Mouse (Mus musculus): ENCODE measurements around the gene Yjefn3.

Gene Yjefn3

DNA sequence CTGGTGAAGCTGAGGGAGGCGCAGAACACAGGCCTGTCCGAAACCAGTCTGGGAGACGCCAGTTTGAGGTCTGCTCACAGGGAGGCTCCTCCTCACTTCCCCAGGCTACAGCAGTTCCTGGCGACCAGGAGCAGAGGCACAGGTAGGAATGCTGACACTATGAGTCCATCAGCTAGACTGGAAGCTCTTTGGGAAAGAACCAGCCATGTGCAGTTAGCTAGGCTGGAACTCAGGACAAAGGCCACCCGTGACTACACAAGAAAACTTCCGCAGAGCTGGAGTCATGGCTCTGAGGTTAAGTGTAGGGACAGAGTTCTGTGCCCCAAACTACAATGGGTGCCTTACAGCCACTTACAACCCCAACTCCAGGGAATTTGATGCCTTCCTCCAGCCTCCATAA is 4.7 kb downstream of the Yjefn3 start:
- DNase-seq (ENCODE audit: low read depth, low spot score) = no peak
- Histone ChIP-seq H3K36me3 (ENCODE audit: control insufficient read depth, insufficient read depth, low read length, poor library complexity, severe bottlenecking) (peaks cover 2% of the 10 kb centered on the region), H3K27me3 (ENCODE audit: control insufficient read depth, insufficient read depth, low read length, poor library complexity, severe bottlenecking) (no peaks in the 10 kb centered on the region)

DNA sequence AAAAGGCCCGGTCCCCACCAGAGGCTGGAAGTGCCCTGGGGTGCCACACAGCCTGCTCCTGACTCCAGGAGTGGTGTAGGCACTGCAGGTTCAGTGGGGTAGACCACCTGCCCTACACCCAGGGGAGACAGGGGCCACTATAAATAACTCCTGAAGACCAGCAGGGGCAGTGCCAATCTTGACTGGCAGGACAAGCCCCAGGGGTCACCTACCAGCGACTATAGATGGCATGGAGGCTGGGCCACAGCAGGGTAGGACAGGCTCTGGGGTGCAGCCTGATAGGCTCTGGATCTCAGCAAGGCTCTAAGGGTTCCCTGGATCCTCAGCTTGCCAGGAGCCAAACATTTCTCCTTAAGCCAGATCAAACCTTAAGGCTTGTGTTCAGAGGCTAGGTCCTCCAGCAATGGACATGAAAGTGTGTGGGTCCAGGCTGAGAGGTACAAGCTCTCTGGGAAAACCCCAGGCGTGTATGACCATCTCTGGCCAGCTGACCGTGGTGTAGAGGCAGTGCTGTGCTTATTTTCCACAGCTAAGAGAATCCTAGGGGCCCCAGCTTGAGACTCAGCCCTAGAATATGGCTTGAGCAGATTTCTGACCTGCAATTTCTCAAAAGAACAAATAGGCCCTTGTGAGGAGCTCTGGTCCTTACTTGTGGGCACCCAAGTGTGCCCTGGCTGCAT is 6.6 kb downstream of the Yjefn3 start:
- H3K27me3 ChIP-seq (ENCODE audit: control insufficient read depth, insufficient read depth, low read length, poor library complexity, severe bottlenecking) = no peaks in the 10 kb centered on the region
- no peak for DNase-seq (ENCODE audit: low read depth, low spot score)
- H3K36me3 ChIP-seq (ENCODE audit: control insufficient read depth, insufficient read depth, low read length, poor library complexity, severe bottlenecking) = peaks cover 2% of the 10 kb centered on the region

GRCm38 (mm10) chr8:69894836-69895332 is 7.6 kb downstream of the Yjefn3 start:
- Histone ChIP-seq H3K27me3 (ENCODE audit: control insufficient read depth, insufficient read depth, low read length, poor library complexity, severe bottlenecking) (no peaks in the 10 kb centered on the region), H3K36me3 (ENCODE audit: control insufficient read depth, insufficient read depth, low read length, poor library complexity, severe bottlenecking) (peaks cover 2% of the 10 kb centered on the region)
- no peak for DNase-seq (ENCODE audit: low read depth, low spot score)

GRCm38 (mm10) chr8:69893863-69894262 is 8.6 kb downstream of the Yjefn3 start:
- Histone ChIP-seq H3K27me3 (ENCODE audit: control insufficient read depth, insufficient read depth, low read length, poor library complexity, severe bottlenecking) (no peaks in the 10 kb centered on the region), H3K36me3 (ENCODE audit: control insufficient read depth, insufficient read depth, low read length, poor library complexity, severe bottlenecking) (peaks cover 2% of the 10 kb centered on the region)
- peak; percentile 60 for DNase-seq (ENCODE audit: low read depth, low spot score)

DNA sequence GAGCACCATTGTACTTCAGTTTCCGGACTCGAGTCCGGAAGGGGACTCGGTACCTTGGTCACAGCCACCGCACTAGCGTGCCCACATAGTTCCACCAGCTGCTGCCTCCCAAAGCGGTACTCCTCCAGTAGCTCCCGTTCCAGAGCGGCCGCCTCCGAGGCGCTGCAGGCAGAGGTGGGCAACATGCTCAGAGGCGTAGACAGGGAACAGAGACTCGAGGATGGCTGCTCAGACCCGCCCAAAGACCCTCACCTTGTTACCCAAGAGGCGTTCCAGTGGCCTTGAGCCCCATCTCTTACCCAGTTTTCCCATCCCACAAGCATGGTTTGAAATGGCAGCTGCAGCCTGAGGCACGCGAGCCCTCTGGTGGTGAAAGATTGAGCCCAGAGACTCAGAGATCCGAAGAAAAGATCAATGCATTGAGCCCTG is 11.7 kb downstream of the Yjefn3 start:
- peak; percentile 62 for DNase-seq (ENCODE audit: low read depth, low spot score)

DNA sequence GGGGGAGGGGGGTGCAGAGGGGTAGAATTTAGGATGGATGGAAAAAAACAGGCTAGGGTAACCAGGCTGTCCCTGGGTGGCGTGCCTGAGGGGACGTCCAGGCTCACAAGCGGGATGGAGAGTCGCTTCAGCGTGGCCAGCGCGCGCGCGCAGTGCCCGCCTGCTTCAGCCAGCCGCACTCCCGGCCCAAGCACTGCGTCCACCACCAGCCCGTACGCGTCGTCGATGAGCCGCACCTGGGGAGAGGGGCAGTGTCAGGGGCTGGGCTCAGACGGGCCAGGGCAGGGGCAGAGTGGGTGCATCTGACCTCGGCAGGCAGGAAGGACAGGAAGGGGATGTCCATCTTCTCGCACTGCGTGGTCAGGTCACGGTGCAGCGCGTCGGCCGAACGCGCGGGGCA is 13.6 kb downstream of the Yjefn3 start:
- no peaks in the 10 kb centered on the region; the same call in none of the 2 replicates for H3K36me3 ChIP-seq (ENCODE audit: control insufficient read depth, insufficient read depth, low read length, poor library complexity, severe bottlenecking)
- H3K27me3 ChIP-seq (ENCODE audit: control insufficient read depth, insufficient read depth, low read length, poor library complexity, severe bottlenecking) = no peaks in the 10 kb centered on the region

More for the DNA sequence above, 11.7 kb downstream of the Yjefn3 start:
- H3K36me3 ChIP-seq (ENCODE audit: control insufficient read depth, insufficient read depth, low read length, poor library complexity, severe bottlenecking) = peaks cover 2% of the 10 kb centered on the region
- H3K27me3 ChIP-seq (ENCODE audit: control insufficient read depth, insufficient read depth, low read length, poor library complexity, severe bottlenecking) = no peaks in the 10 kb centered on the region

GRCm38 (mm10) chr8:69888244-69888866 is 14.2 kb downstream of the Yjefn3 start:
- peak; percentile 33 for DNase-seq (ENCODE audit: low read depth, low spot score)
- Histone ChIP-seq H3K27me3 (ENCODE audit: control insufficient read depth, insufficient read depth, low read length, poor library complexity, severe bottlenecking) (no peaks in the 10 kb centered on the region), H3K36me3 (ENCODE audit: control insufficient read depth, insufficient read depth, low read length, poor library complexity, severe bottlenecking) (no peaks in the 10 kb centered on the region; the same call in 1 of the 2 replicates)

More for the DNA sequence above, 13.6 kb downstream of the Yjefn3 start:
- no peak for DNase-seq (ENCODE audit: low read depth, low spot score)

GRCm38 (mm10) chr8:69887289-69888243 is 14.9 kb downstream of the Yjefn3 start, which contains the start of gene Cilp2:
Gene Cilp2 (minus strand): TSS chr8:69887687.
- peak; percentile 70 for DNase-seq (ENCODE audit: low read depth, low spot score)
- H3K36me3 ChIP-seq (ENCODE audit: control insufficient read depth, insufficient read depth, low read length, poor library complexity, severe bottlenecking) = no peaks in the 10 kb centered on the region; the same call in 1 of the 2 replicates
- H3K27me3 ChIP-seq (ENCODE audit: control insufficient read depth, insufficient read depth, low read length, poor library complexity, severe bottlenecking) = no peaks in the 10 kb centered on the region

DNA sequence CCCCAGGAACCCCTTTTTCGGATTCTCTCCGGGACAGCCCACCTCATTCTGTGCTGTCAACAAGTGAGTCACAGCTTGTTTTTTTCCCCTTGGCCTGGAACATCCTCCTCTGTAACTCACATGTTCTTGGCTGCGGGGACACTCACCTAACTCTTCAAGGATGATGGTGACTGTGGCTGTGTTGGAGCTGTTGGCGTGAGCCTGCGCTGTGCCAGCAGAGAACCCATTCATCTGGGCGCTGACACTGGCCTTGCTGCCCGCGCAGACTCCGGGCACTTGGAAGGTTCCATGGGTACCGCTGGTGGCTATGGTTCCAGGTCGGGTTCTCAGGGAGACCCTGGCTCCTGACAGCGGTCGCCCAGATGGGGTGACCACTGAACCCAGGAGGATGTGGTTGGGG is 18.4 kb downstream of the Yjefn3 start:
- H3K27me3 ChIP-seq (ENCODE audit: control insufficient read depth, insufficient read depth, low read length, poor library complexity, severe bottlenecking) = no peaks in the 10 kb centered on the region

GRCm38 (mm10) chr8:69882833-69883600 is 19.5 kb downstream of the Yjefn3 start:
- no peak for DNase-seq (ENCODE audit: low read depth, low spot score)
- Histone ChIP-seq H3K27me3 (ENCODE audit: control insufficient read depth, insufficient read depth, low read length, poor library complexity, severe bottlenecking) (no peaks in the 10 kb centered on the region), H3K36me3 (ENCODE audit: control insufficient read depth, insufficient read depth, low read length, poor library complexity, severe bottlenecking) (no peaks in the 10 kb centered on the region)

More for the DNA sequence above, 18.4 kb downstream of the Yjefn3 start:
- H3K36me3 ChIP-seq (ENCODE audit: control insufficient read depth, insufficient read depth, low read length, poor library complexity, severe bottlenecking) = no peaks in the 10 kb centered on the region
- no peak for DNase-seq (ENCODE audit: low read depth, low spot score)

DNA sequence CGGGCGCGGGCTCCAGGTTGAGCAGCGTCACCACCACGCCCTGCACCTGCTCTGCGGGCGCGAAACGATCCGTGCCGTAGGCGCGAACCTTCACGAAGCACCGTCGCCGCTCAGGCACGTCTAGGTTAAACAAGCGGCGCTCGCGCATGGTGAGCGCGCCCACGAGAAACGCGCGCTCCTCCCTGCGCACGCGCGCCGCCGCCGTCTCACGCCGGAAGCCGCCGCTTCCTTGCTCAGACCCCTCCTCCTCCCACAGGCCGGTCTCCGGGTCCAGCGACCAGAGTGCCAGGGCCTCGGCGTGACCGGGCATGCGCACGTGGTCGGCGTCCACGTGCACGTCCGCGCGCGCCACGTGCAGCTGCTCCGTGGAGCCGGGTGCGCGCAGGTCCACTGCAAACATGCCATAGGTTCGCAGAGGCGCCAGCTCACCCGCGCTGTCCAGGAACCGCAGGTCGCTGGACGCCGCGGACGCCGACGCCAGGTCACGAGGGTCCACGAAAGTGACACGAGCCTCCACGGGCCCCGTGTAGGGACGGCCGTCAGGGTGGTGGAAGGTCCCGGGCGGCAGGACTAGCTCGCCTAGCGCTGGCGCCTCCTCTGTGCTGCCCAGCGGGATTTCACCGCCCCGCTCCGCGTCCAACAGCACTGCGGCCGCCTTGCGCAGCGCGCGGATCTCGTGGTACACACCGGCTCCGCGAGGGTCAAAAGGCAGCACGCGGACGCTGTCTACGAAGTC is 20.3 kb downstream of the Yjefn3 start:
- H3K36me3 ChIP-seq (ENCODE audit: control insufficient read depth, insufficient read depth, low read length, poor library complexity, severe bottlenecking) = no peaks in the 10 kb centered on the region
- no peaks in the 10 kb centered on the region for H3K27me3 ChIP-seq (ENCODE audit: control insufficient read depth, insufficient read depth, low read length, poor library complexity, severe bottlenecking)
- peak; percentile 42 for DNase-seq (ENCODE audit: low read depth, low spot score)

DNA sequence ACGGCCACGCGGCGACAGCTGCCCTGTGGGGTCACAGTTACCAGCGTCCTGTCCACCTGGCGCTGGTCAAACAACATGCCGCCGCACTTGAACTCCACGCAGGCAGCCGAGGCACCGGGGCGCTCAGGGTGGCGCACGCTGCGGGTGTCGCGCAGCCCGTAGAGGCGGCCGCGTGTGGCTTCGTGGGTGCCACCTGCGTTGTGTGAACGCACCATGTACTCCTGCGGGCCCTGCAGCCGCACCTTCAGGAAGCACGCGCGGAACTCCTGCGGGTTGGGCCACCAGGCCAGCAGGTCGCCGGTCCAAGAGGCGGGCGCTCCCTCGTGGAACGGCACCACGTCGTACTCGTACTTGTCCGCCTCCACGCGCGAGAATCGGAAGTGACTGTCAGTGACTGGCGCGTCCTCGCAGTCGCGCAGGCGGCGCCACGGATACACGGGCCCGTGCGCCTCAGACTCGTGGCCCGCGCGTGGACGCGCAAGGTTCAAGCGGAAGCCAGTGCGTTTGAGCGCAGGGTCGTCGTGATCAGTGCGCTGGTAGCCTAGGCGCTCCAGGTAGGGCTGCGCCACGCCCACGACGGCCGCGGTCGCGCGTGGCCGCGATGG is 21.1 kb downstream of the Yjefn3 start:
- DNase-seq (ENCODE audit: low read depth, low spot score) = no peak
- Histone ChIP-seq H3K36me3 (ENCODE audit: control insufficient read depth, insufficient read depth, low read length, poor library complexity, severe bottlenecking) (no peaks in the 10 kb centered on the region), H3K27me3 (ENCODE audit: control insufficient read depth, insufficient read depth, low read length, poor library complexity, severe bottlenecking) (no peaks in the 10 kb centered on the region)

DNA sequence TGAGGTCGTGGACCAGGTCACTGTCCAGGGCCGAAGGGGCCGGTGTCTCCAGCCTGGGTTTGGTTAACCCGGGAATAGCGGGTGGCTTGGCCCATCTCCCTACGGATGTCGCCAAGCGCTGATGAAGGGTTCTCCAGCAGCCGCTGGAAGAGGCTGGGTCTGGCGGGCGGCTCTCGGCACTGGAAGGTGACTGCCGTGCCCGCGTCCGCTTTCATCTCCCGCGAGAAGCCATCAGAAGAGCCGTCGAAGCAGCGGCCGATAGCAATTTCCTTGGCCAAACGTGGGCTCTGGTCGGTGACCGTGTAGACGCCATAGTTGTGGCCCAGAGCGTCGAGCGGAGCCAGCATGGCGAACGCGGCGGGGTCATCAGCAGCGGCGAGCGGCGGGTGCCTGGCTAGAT is 21.7 kb downstream of the Yjefn3 start:
- no peak for DNase-seq (ENCODE audit: low read depth, low spot score)
- Histone ChIP-seq H3K27me3 (ENCODE audit: control insufficient read depth, insufficient read depth, low read length, poor library complexity, severe bottlenecking) (no peaks in the 10 kb centered on the region), H3K36me3 (ENCODE audit: control insufficient read depth, insufficient read depth, low read length, poor library complexity, severe bottlenecking) (no peaks in the 10 kb centered on the region)

Data from splenic B cell, adult 2 months (primary cell).